Mouse (Mus musculus): ENCODE results near the gene Stradb. TPM values are rescaled to one million over a fixed set of nuclear protein-coding genes. Genes with fewer than 3 reads are reported as not detected.
A peak's percentile ranks its signal among the peaks of the same experiment; 100 is the strongest.

Gene Stradb
- polyA plus RNA-seq, 2 experiments: 15.9 to 22.3 TPM

- no peak for TF ChIP-seq POLR2A (IDR thresholded peaks at IDR 0.05; ENCODE audit: borderline replicate concordance, extremely low read depth, insufficient read depth, insufficient read length)
- Histone ChIP-seq H3K4me2 (replicated peaks; ENCODE audit: low read depth, low read length, severe bottlenecking) (no peak overlapping the region), H3K36me3 (ENCODE audit: control insufficient read depth, insufficient read depth, low read length) (no peaks in the 10 kb centered on the region), H3K9me3 (ENCODE audit: control insufficient read depth, low read length) (no peaks in the 10 kb centered on the region), H3K27ac (replicated peaks; ENCODE audit: low read depth, low read length) (no peak overlapping the region), H3K9ac (ENCODE audit: low read depth, low read length, severe bottlenecking) (no peak overlapping the region), H3K27me3 (ENCODE audit: control insufficient read depth, insufficient read depth, low read length) (no peaks in the 10 kb centered on the region), H3K4me1 (ENCODE audit: control insufficient read depth, insufficient read depth, low read length) (peaks cover 24% of the 10 kb centered on the region), H3K4me3 (replicated peaks; ENCODE audit: low read length) (no peak overlapping the region)
- WGBS: 75% methylated on average over 5 of the region's 5 CpGs
- ATAC-seq (ENCODE audit: low FRiP score, low read depth) (peak; percentile 65; the same call in 1 of the 2 replicates), DNase-seq (ENCODE audit: low spot score) (peak; percentile 13)
Measured at GRCm38 (mm10) chr1:58952526-58952925, 20.8 kb upstream of the Stradb start.

- Histone ChIP-seq H3K27ac (replicated peaks; ENCODE audit: low read depth, low read length) (no peak overlapping the region), H3K4me1 (ENCODE audit: control insufficient read depth, insufficient read depth, low read length) (peaks cover 25% of the 10 kb centered on the region), H3K9ac (ENCODE audit: low read depth, low read length, severe bottlenecking) (no peak overlapping the region), H3K27me3 (ENCODE audit: control insufficient read depth, insufficient read depth, low read length) (no peaks in the 10 kb centered on the region), H3K36me3 (ENCODE audit: control insufficient read depth, insufficient read depth, low read length) (no peaks in the 10 kb centered on the region), H3K4me3 (replicated peaks; ENCODE audit: low read length) (no peak overlapping the region), H3K9me3 (ENCODE audit: control insufficient read depth, low read length) (no peaks in the 10 kb centered on the region), H3K4me2 (replicated peaks; ENCODE audit: low read depth, low read length, severe bottlenecking) (no peak overlapping the region)
- no peak for TF ChIP-seq POLR2A (IDR thresholded peaks at IDR 0.05; ENCODE audit: borderline replicate concordance, extremely low read depth, insufficient read depth, insufficient read length)
- DNase-seq (ENCODE audit: low spot score) (no peak), ATAC-seq (ENCODE audit: low FRiP score, low read depth) (no peak)
- 23% methylated on average over 4 of the region's 4 CpGs for WGBS
Measured at GRCm38 (mm10) chr1:58952997-58953396, 20.3 kb upstream of the Stradb start.

- TF ChIP-seq POLR2A (IDR thresholded peaks at IDR 0.05; ENCODE audit: borderline replicate concordance, extremely low read depth, insufficient read depth, insufficient read length): no peak
- peaks cover 27% of the 10 kb centered on the region for H3K4me1 ChIP-seq (ENCODE audit: control insufficient read depth, insufficient read depth, low read length)
- no peak for DNase-seq (ENCODE audit: low spot score)
- 88% methylated on average over 9 of the region's 9 CpGs for WGBS
- no peak overlapping the region for H3K4me2 ChIP-seq (replicated peaks; ENCODE audit: low read depth, low read length, severe bottlenecking)
- no peak overlapping the region for H3K4me3 ChIP-seq (replicated peaks; ENCODE audit: low read length)
- H3K9me3 ChIP-seq (ENCODE audit: control insufficient read depth, low read length): no peaks in the 10 kb centered on the region
- ATAC-seq (ENCODE audit: low FRiP score, low read depth): no peak
- H3K27me3 ChIP-seq (ENCODE audit: control insufficient read depth, insufficient read depth, low read length): no peaks in the 10 kb centered on the region
- no peaks in the 10 kb centered on the region for H3K36me3 ChIP-seq (ENCODE audit: control insufficient read depth, insufficient read depth, low read length)
- no peak overlapping the region for H3K27ac ChIP-seq (replicated peaks; ENCODE audit: low read depth, low read length)
- no peak overlapping the region for H3K9ac ChIP-seq (ENCODE audit: low read depth, low read length, severe bottlenecking)
Measured at GRCm38 (mm10) chr1:58953686-58954434, 19.5 kb upstream of the Stradb start.

- TF ChIP-seq POLR2A (IDR thresholded peaks at IDR 0.05; ENCODE audit: borderline replicate concordance, extremely low read depth, insufficient read depth, insufficient read length): no peak
- ATAC-seq (ENCODE audit: low FRiP score, low read depth) (no peak), DNase-seq (ENCODE audit: low spot score) (no peak)
- no peak overlapping the region for H3K9ac ChIP-seq (ENCODE audit: low read depth, low read length, severe bottlenecking)
- no peaks in the 10 kb centered on the region for H3K27me3 ChIP-seq (ENCODE audit: control insufficient read depth, insufficient read depth, low read length)
- WGBS: 82% methylated on average over 8 of the region's 8 CpGs
- H3K4me3 ChIP-seq (replicated peaks; ENCODE audit: low read length): no peak overlapping the region
- peaks cover 27% of the 10 kb centered on the region for H3K4me1 ChIP-seq (ENCODE audit: control insufficient read depth, insufficient read depth, low read length)
- no peak overlapping the region for H3K27ac ChIP-seq (replicated peaks; ENCODE audit: low read depth, low read length)
- no peaks in the 10 kb centered on the region for H3K36me3 ChIP-seq (ENCODE audit: control insufficient read depth, insufficient read depth, low read length)
- H3K4me2 ChIP-seq (replicated peaks; ENCODE audit: low read depth, low read length, severe bottlenecking): no peak overlapping the region
- no peaks in the 10 kb centered on the region for H3K9me3 ChIP-seq (ENCODE audit: control insufficient read depth, low read length)
Measured at GRCm38 (mm10) chr1:58954578-58955410, 18.5 kb upstream of the Stradb start.

- ATAC-seq (ENCODE audit: low FRiP score, low read depth): no peak
- no peak overlapping the region for H3K9ac ChIP-seq (ENCODE audit: low read depth, low read length, severe bottlenecking)
- H3K36me3 ChIP-seq (ENCODE audit: control insufficient read depth, insufficient read depth, low read length): no peaks in the 10 kb centered on the region
- no peak for TF ChIP-seq POLR2A (IDR thresholded peaks at IDR 0.05; ENCODE audit: borderline replicate concordance, extremely low read depth, insufficient read depth, insufficient read length)
- no peak for DNase-seq (ENCODE audit: low spot score)
- 79% methylated on average over 3 of the region's 3 CpGs for WGBS
- H3K9me3 ChIP-seq (ENCODE audit: control insufficient read depth, low read length): no peaks in the 10 kb centered on the region
- no peak overlapping the region for H3K27ac ChIP-seq (replicated peaks; ENCODE audit: low read depth, low read length)
- H3K27me3 ChIP-seq (ENCODE audit: control insufficient read depth, insufficient read depth, low read length): no peaks in the 10 kb centered on the region
- H3K4me2 ChIP-seq (replicated peaks; ENCODE audit: low read depth, low read length, severe bottlenecking): no peak overlapping the region
- H3K4me1 ChIP-seq (ENCODE audit: control insufficient read depth, insufficient read depth, low read length): peaks cover 25% of the 10 kb centered on the region
- no peak overlapping the region for H3K4me3 ChIP-seq (replicated peaks; ENCODE audit: low read length)
Measured at GRCm38 (mm10) chr1:58955716-58956115, 17.6 kb upstream of the Stradb start.
